In genomic region chr1:120974661-120975060, GRCm38 (mm10) we compare ENCODE assay signal across 14 mouse cellular contexts.
DNase-seq lines count a peak whose midpoint lies in the region; ATAC-seq and TF ChIP-seq lines count a peak whose summit lies in the region.
"Had no signal": no experiment of that assay in that cellular context is flagged by ENCODE, and none has a peak within 500 bp of the region (broad histone marks: within the 10 kb centered on the region; RNA-seq: fewer than 3 reads in every experiment).

No protein-coding gene starts in this region.

- H3K36me3 ChIP-seq in midbrain, embryonic 14.5 days (ENCODE audit: control insufficient read depth, insufficient read depth, low read length) = no peaks in the 10 kb centered on the region
- no peaks in the 10 kb centered on the region for H3K36me3 ChIP-seq in neural tube, embryonic 15.5 days
- H3K36me3 ChIP-seq: embryonic facial prominence, embryonic 12.5 days; limb, embryonic 13.5 days; neural tube, embryonic 13.5 days had no signal

- TF ChIP-seq POLR2A in lung, adult 2 months (IDR thresholded peaks at IDR 0.05; ENCODE audit: borderline replicate concordance, extremely low read depth, low read depth, low read length) = no peak

- TF ChIP-seq CTCF in gastrocnemius, adult 2 months (IDR thresholded peaks at IDR 0.05) = no peak
- TF ChIP-seq CTCF in lung, adult 2 months (IDR thresholded peaks at IDR 0.05; ENCODE audit: insufficient read depth, low read length) = no peak

- no peak overlapping the region for H3K27ac ChIP-seq in gastrocnemius, adult 2 months
- no peak overlapping the region for H3K27ac ChIP-seq in midbrain, embryonic 14.5 days (replicated peaks; ENCODE audit: low read depth, low read length)
- H3K27ac ChIP-seq in neural tube, embryonic 15.5 days (replicated peaks) = no peak overlapping the region
- H3K27ac ChIP-seq: embryonic facial prominence, embryonic 12.5 days; limb, embryonic 13.5 days; neural tube, embryonic 13.5 days had no signal

- no peak for ATAC-seq in midbrain, embryonic 14.5 days (ENCODE audit: low FRiP score, low TSS enrichment)
- no peak for ATAC-seq in neural tube, embryonic 15.5 days (ENCODE audit: low FRiP score)
- ATAC-seq: CD4-positive, CD25-positive, alpha-beta regulatory T cell, adult 4 months; hindbrain, embryonic 16.5 days had no signal

- H3K4me2 ChIP-seq in midbrain, embryonic 14.5 days (ENCODE audit: low read length) = no peak overlapping the region
- no peak overlapping the region for H3K4me2 ChIP-seq in neural tube, embryonic 15.5 days
- H3K4me2 ChIP-seq: embryonic facial prominence, embryonic 12.5 days; limb, embryonic 13.5 days; neural tube, embryonic 13.5 days had no signal

- H3K4me3 ChIP-seq in gastrocnemius, adult 2 months = no peak overlapping the region
- H3K4me3 ChIP-seq in lung, adult 2 months (replicated peaks; ENCODE audit: extremely low read depth, low read depth, low read length) = no peak overlapping the region
- no peak overlapping the region for H3K4me3 ChIP-seq in midbrain, embryonic 14.5 days (replicated peaks; ENCODE audit: low read depth, low read length)
- H3K4me3 ChIP-seq in neural tube, embryonic 15.5 days (replicated peaks) = no peak overlapping the region
- H3K4me3 ChIP-seq: embryonic facial prominence, embryonic 12.5 days; limb, embryonic 13.5 days; neural tube, embryonic 13.5 days had no signal

- no peaks in the 10 kb centered on the region for H3K27me3 ChIP-seq in midbrain, embryonic 14.5 days (ENCODE audit: control insufficient read depth, insufficient read depth, low read length)
- no peaks in the 10 kb centered on the region for H3K27me3 ChIP-seq in neural tube, embryonic 15.5 days (replicated peaks)
- H3K27me3 ChIP-seq: embryonic facial prominence, embryonic 12.5 days; neural tube, embryonic 13.5 days had no signal

- intact Hi-C loops in gastrocnemius, adult 2 months (cut with DNase I) = no loop called here

- 40% methylated on average over 1 of the region's 1 CpGs for WGBS in lung, adult 2 months
- 89% methylated on average over 1 of the region's 1 CpGs for WGBS in midbrain, embryonic 14.5 days
- 85% methylated on average over 1 of the region's 1 CpGs for WGBS in neural tube, embryonic 15.5 days

- no peaks in the 10 kb centered on the region for H3K4me1 ChIP-seq in lung, adult 2 months (ENCODE audit: control insufficient read depth, insufficient read depth, low read length)
- H3K4me1 ChIP-seq in midbrain, embryonic 14.5 days (ENCODE audit: control insufficient read depth, insufficient read depth, low read length) = no peaks in the 10 kb centered on the region
- H3K4me1 ChIP-seq in neural tube, embryonic 15.5 days = no peaks in the 10 kb centered on the region
- H3K4me1 ChIP-seq: embryonic facial prominence, embryonic 12.5 days; neural tube, embryonic 13.5 days had no signal

- peak; percentile 17 to 22 for DNase-seq in cerebellum, postnatal 14 days
- no peak for DNase-seq in cerebellum, adult 8-10 months
- DNase-seq in 3T3-L1 (ENCODE audit: low read depth, low spot score) = peak; percentile 98
- peak; percentile 66 for DNase-seq in gastrocnemius, adult 2 months
- peak; percentile 5 for DNase-seq in lung, adult 2 months
- DNase-seq in midbrain, embryonic 14.5 days = no peak
- DNase-seq in neural tube, embryonic 10.5 days (ENCODE audit: extremely low spot score, low spot score) = no peak
- DNase-seq: kidney, postnatal 4 days had no signal

- no peaks in the 10 kb centered on the region for H3K9me3 ChIP-seq in midbrain, embryonic 14.5 days (ENCODE audit: control insufficient read depth, low read length)
- H3K9me3 ChIP-seq in neural tube, embryonic 15.5 days (replicated peaks) = no peaks in the 10 kb centered on the region
- H3K9me3 ChIP-seq: embryonic facial prominence, embryonic 12.5 days; limb, embryonic 13.5 days; neural tube, embryonic 13.5 days had no signal

- no peak overlapping the region for H3K9ac ChIP-seq in midbrain, embryonic 14.5 days (replicated peaks; ENCODE audit: low read length)
- no peak overlapping the region for H3K9ac ChIP-seq in neural tube, embryonic 15.5 days (replicated peaks)
- H3K9ac ChIP-seq: embryonic facial prominence, embryonic 12.5 days; limb, embryonic 13.5 days; neural tube, embryonic 13.5 days had no signal

Comparison
In these comparisons a context has a peak if more than half of its experiments do, and no peak if none do; other contexts are left out.
1. DNase-seq: peak in cerebellum, postnatal 14 days (2 of 2), 3T3-L1 (single experiment), gastrocnemius, adult 2 months (single experiment) and lung, adult 2 months (single experiment); none in cerebellum, adult 8-10 months (single experiment), midbrain, embryonic 14.5 days (single experiment) and neural tube, embryonic 10.5 days (single experiment).